Mouse (Mus musculus) embryonic fibroblast, embryonic 13.5 days (primary cell): Measurements from ENCODE around the gene Bves. TPM values are rescaled to one million over a fixed set of nuclear protein-coding genes. Genes with fewer than 3 reads are reported as not detected.

Experiments used
- H3K27ac ChIP-seq: 2 replicates; pipeline ENCODE4 v1.5.1; 2012; ENCODE audit warnings: low read length, control low read depth, inconsistent platforms; ENCODE audit not compliant: insufficient read depth
- H3K4me1 ChIP-seq: 2 replicates; pipeline ENCODE4 v1.6.1; 2011; ENCODE audit warnings: low read length; ENCODE audit not compliant: control insufficient read depth, insufficient read depth
- H3K4me3 ChIP-seq: 2 replicates; pipeline ENCODE4 v1.5.1; 2011; ENCODE audit warnings: mild to moderate bottlenecking, control low read depth, low read length; ENCODE audit not compliant: insufficient read depth
- CTCF ChIP-seq: IDR thresholded peaks from 2 replicates; pipeline ENCODE4 v1.5.1; 2011; ENCODE audit warnings: mild to moderate bottlenecking, control low read depth, low read length, moderate library complexity, borderline replicate concordance; ENCODE audit not compliant: insufficient read depth
- POLR2A ChIP-seq: IDR thresholded peaks from 2 replicates; pipeline ENCODE4 v1.6.1; 2011; ENCODE audit warnings: low read depth, mild to moderate bottlenecking, control low read depth, low read length, moderate library complexity
- polyA plus RNA-seq: library from polyadenylated mRNA; stranded (reverse); fragments of >200 nt; gene quantifications from 2 replicates; pipeline ENCODE4 v1.2.4, GENCODE M21; 2011; ENCODE audit warnings: low read depth; ENCODE audit not compliant: missing spikeins, insufficient read length

Bves gene
- polyA plus RNA-seq, 1 experiment = 2.5 TPM

DNA sequence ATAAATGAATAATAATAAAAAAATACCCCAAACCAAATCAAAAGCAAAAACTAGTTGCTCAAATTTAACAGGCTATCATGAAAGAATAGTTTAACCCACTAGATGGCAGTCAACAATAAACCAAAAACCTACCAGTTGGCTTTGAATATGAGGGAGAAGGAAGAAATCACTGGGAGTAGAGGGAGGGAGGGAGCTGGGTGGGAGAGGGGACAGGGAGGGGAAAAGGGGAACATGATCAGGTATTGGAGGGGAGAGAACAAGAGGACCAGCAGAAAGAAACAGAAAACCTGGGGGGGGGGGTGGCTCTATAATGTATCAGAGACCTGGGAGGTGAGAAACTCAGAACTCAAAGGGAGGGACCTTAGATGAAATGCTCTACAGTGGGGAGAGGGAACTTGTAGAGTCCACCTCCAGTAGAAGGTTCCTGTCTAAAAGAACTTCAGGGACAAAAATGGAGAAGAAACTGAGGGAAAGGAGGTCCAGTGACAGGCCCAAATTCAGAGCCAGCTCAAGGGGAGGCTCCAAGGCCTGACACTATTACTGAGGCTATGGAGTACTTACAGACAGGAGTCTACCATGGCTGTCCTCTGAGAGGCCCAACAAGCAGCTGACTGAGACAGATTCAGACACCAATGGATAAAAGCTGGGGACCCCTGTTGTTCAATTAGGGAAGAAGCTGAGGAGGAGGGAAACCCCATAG, 46.5 kb downstream of the Bves start:
- H3K27ac ChIP-seq = no peak overlapping the region
- no peak for TF ChIP-seq CTCF
- no peak for TF ChIP-seq POLR2A
- H3K4me1 ChIP-seq = no peaks in the 10 kb centered on the region
- no peak overlapping the region for H3K4me3 ChIP-seq

DNA sequence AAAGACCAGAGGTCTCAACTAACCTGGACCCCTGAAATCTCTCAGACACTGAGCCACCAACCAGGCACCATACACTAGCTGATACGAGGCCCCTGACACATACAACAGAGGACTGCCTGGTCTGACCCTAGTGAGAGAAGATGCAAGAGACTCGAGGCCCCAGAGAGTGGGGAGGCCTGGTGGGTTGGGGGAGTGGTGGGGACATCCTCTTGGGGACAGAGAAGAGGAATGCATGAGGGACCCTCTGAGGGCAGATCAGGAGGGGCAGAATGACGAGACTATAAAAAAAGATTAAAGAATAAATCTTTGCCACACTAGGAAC, 47.0 kb downstream of the Bves start:
- Histone ChIP-seq H3K27ac (no peak overlapping the region), H3K4me1 (no peaks in the 10 kb centered on the region), H3K4me3 (no peak overlapping the region)
- no peak for TF ChIP-seq POLR2A
- no peak for TF ChIP-seq CTCF

DNA sequence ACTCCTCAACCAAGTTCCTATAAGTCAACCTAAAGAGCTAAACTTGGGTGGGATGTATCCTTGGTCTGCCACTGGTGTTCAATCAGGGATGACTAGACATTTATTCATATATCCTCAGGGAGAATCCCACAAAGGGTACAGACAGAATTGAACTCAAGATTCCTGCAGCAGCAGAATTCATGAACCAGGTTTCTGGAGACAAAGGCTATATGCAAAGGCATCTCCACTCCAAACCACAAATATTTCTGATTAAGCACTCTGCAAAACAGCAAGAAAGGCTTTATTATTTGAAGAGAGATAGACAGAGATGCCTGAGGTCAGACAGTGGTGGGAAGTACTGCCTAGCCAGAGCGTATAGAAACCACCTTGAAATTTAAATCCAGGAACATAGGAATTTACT, 62.6 kb downstream of the Bves start:
- TF ChIP-seq CTCF (no peak), POLR2A (no peak)
- no peaks in the 10 kb centered on the region; the same call in 1 of the 2 replicates for H3K4me1 ChIP-seq
- peak overlapping the region; percentile 76 for H3K27ac ChIP-seq
- no peak overlapping the region for H3K4me3 ChIP-seq

DNA sequence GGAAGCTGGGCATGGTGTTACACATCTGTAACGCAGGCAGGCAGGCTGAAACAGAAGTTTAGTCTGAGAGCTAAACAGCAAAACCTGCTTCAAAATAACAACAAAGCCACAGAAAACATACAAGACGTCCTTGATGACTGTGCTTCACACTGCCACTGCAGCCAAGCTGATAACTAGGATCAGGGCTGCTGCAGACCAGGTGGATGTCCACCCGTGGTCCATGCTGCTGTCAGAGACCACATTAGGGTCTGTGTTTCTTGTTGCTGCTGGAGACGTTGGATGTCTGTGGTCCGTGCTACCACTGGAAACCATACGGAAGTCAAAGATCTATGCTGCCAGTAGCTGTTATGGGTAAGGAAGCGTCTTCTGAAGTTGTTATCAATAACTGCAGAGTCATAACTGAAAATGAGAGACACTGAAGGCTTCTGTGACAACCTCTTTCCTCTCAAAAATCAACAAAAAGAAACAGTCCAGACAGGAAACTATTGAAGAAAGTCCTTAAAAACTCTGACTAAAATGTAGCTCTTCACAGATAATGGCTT, 64.2 kb downstream of the Bves start:
- no peak overlapping the region for H3K4me3 ChIP-seq
- no peaks in the 10 kb centered on the region; the same call in 1 of the 2 replicates for H3K4me1 ChIP-seq
- TF ChIP-seq CTCF (no peak), POLR2A (no peak)
- no peak overlapping the region for H3K27ac ChIP-seq

DNA sequence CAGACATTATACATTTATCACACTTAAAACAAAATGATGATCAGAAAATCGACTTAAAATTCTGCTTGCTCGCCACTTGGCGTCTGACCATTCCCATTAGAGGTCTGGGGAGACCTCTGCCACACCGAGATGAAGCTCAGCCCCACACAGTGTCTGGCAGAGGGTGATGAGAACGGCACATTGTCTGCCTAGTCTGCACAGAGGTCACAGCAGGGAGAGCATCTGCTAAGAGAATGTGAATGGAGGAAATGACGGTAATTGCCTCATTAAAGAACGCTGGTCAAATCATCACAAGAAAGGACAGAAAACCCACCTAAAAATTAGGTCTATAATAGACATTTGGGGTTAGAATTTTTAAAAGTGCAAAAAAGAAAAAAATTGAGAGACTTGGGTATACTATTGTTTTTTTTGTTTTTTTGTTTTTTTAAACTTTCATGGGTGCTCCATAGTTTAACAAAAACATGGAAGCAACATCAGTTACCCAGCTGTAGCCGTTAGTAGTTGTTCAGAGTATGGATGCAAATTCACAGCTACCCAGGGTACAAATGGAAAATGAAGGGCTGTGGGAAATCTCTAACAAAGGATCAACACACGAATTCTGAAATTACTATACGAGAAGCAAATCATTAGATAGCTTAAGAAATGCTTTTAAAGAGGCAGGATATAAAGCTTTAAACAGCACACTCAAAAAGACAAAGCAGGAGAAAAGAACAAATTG, 75.2 kb downstream of the Bves start:
- TF ChIP-seq CTCF (no peak), POLR2A (no peak)
- H3K4me1 ChIP-seq = no peaks in the 10 kb centered on the region
- H3K27ac ChIP-seq = no peak overlapping the region
- no peak overlapping the region for H3K4me3 ChIP-seq

DNA sequence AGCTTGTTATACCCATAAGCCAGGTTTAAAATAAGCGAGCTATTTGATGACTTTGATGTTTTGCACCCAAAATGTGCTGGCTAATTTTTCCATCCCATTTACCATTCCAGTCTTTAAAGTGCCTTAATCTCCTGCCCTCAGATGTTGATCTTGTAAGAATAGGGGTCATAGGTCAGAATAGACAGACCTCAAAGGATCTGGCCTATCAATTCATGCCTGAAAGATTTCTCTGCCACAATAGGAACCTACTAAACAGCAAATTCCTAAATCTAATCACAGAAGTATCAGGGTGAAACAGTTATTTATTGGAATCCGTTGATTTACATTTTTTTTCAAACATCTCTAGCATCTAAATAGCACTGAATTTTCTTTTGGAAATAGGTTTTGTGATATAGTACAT, 76.2 kb downstream of the Bves start:
- no peak overlapping the region for H3K4me3 ChIP-seq

DNA sequence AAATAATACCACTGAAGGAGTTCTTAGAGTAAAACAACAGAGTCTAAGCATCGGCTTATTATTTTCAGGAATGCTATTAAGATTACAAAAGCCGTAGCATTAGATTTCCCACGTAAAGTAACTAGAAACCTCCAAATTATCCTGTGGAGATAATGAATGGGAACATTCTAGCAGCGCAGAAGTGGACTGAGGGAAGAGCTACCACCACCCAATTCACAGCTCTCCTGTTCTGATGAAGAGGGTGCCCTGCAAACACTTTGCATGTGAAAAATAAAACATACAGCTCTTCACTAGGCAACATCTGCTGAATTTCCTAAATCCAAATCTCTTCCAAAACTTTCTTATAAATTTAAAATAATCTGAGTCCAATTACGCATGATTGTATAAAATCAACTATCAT, 76.6 kb downstream of the Bves start:
- H3K27ac ChIP-seq = no peak overlapping the region
- TF ChIP-seq CTCF (no peak), POLR2A (no peak)
- no peak overlapping the region for H3K4me3 ChIP-seq
- no peaks in the 10 kb centered on the region for H3K4me1 ChIP-seq

More for the DNA sequence above, 76.2 kb downstream of the Bves start:
- Histone ChIP-seq H3K4me1 (no peaks in the 10 kb centered on the region), H3K27ac (no peak overlapping the region)
- TF ChIP-seq POLR2A (no peak), CTCF (no peak)

Other genes starting within 250 kb of the Bves start
- not detected in 2 replicates for gene Popdc3, start 157.7 kb upstream of the Bves start, polyA plus RNA-seq
- gene Lin28b, start 150.6 kb downstream of the Bves start, polyA plus RNA-seq = 0.09 TPM in 1 of 2 replicates, not detected in the other
- 14.9 and 18.0 TPM in 2 replicates for gene Hace1, start 242.1 kb downstream of the Bves start, polyA plus RNA-seq